Mouse (Mus musculus) CD4-positive, CD25-positive, alpha-beta regulatory T cell, adult 4 months (primary cell): Measurements from ENCODE around the gene Mrpl3. TPM values are rescaled to one million over a fixed set of nuclear protein-coding genes. Genes with fewer than 3 reads are reported as not detected.

Source experiments
- polyA plus RNA-seq, 2 experiments: library from polyadenylated mRNA; unstranded; fragments of 100-300 nt; shearing (Covaris generic); gene quantifications; one replicate each; pipeline ENCODE4 v1.2.1; 2017

The Mrpl3 gene
- polyA plus RNA-seq, 2 experiments from 2014 or later, result 25.5 to 29.2 TPM

Other genes starting within 250 kb of the Mrpl3 start
- 10 to 100 TPM; 30.8 to 33.1 TPM for gene Nudt16, start 78.6 kb downstream of the Mrpl3 start, polyA plus RNA-seq
- gene 1700080E11Rik, start 91.9 kb downstream of the Mrpl3 start, polyA plus RNA-seq, result not detected